Mouse (Mus musculus) liver, embryonic 14.5 days (tissue): ENCODE measurements around the gene Spaca6.

Source experiments
- CTCF ChIP-seq: IDR thresholded peaks from 2 replicates; pipeline ENCODE4 v1.5.1; 2016; ENCODE audit warnings: antibody characterized with exemption, low read depth, control low read depth
- EP300 ChIP-seq: IDR thresholded peaks from 2 replicates; pipeline ENCODE4 v1.6.1; 2016; ENCODE audit warnings: antibody characterized with exemption, low read depth

DNA sequence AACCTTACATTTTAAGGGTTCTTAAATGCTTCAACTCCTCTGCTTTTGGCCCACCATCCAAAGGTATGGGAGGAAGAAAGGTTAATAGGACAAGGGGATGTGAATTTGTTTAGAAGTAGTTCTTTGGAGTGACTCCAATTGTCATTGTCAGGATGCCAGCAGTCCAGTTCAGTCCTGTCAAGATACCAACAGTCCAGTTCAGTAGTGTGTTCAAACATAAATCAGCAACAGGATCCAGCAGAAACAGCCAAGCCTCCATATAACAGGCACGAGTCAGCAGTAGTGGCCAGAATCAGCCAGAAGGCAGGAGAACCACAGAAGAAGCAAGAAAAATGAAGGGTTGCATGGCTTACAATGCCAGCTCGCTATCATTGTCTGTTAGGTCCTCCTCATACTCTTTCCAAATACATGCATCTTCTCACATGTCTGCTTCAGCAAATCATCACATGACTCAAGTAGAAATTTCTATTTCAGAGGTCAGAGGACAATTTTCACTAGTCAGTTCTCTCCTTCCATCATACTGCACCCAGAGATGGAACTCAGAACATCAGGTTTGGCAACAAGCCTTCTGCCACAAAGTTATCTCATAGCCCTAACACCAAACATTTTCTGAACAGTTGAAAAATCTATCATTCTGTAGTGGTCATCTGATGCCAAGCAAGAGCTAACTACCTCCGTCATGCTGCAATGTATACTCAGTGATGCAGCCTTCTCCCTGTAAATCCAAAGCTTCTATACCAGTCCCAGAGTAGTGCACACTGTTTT, 35.9 kb upstream of the Spaca6 start:
- TF ChIP-seq EP300 = no peak
- TF ChIP-seq CTCF = no peak
